Mouse (Mus musculus): ENCODE data around the gene Sema4b.

The Sema4b gene

DNA sequence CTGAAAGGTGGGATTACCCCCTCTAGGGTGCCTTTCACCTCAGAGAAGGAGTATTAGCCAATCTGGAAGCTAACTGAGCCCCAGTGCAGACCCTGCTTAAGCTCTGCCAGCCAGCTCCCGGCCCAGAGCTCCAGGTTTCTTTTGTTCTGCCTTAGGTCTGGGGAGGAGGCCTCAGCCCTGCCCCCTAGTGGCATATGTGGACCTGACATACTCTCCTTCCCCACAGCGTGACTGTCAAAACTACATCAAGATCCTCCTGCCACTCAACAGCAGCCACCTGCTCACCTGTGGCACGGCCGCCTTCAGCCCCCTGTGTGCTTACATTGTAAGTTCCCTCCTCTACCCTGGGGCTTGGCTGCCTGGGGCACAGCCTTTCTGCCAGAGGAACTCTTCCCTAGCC lies 28.8 kb downstream of the Sema4b start:
- in situ Hi-C loops (cut with MboI, MseI): loop anchor here (5.0 to 10.0 kb wide), 2 partner anchors 53 to 61 kb away; no protein-coding TSS in a partner anchor

DNA sequence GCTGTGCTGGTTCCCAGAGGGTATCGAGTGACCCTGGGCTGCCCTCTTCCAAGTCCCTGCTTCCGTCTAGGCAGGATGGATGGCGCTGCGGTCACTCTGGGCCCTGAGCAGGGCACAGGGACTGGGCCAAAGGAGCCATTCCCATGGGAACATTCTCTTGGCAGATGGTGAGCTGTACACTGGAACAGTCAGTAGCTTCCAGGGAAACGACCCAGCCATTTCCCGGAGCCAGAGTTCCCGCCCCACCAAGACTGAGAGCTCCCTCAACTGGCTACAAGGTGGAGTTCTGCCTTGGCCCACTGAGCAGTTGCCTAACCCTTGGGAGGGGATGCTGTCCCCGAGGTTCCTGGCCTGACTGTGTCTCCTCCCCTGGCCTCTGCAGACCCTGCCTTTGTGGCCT lies 29.9 kb downstream of the Sema4b start:
- in situ Hi-C loops (cut with MboI, MseI): loop anchor here (5.0 to 10.0 kb wide), 2 partner anchors 54 to 62 kb away; no protein-coding TSS in a partner anchor

DNA sequence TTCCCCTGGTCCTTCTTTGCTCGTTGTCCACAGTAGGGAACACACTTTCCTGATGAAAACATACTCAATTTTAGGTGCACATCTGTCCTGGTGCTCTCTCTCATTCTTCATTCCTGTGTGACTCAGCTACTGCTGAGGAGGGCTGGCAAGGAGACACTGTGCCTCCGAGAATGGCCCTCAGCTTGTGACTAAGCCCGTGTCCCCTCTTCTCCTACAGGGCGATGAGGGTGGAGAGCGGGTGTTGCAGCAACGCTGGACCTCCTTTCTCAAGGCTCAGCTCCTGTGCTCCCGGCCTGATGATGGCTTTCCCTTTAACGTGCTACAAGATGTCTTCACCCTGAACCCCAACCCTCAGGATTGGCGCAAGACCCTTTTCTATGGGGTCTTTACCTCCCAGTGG lies 32.0 kb downstream of the Sema4b start:
- in situ Hi-C loops (cut with MboI, MseI): loop anchor here (5.0 to 10.0 kb wide), 2 partner anchors 56 to 64 kb away; no protein-coding TSS in a partner anchor

DNA sequence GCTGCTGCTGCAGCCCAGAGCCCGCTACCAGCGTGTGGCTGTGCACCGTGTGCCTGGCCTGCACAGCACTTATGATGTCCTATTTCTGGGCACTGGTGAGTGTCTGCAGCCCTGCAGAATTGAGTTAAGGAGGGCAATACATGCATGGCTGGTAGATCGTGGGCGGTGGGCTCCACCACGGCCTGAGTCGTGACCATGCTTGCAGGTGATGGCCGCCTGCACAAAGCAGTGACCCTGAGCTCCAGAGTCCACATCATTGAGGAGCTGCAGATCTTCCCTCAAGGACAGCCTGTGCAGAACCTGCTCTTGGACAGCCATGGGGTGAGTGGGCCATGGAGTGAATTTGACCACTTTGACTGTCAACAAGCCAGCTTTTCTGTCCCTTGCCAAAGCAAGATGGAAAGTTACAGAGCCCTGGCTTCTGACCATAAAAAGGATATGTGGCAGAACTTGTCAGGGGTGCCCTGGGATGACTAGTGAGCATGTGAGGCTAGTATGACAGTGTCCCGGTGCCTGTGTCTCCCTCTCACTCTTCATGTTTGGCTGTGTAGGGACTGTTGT lies 33.7 kb downstream of the Sema4b start:
- in situ Hi-C loops (cut with MboI, MseI): no loop called here

DNA sequence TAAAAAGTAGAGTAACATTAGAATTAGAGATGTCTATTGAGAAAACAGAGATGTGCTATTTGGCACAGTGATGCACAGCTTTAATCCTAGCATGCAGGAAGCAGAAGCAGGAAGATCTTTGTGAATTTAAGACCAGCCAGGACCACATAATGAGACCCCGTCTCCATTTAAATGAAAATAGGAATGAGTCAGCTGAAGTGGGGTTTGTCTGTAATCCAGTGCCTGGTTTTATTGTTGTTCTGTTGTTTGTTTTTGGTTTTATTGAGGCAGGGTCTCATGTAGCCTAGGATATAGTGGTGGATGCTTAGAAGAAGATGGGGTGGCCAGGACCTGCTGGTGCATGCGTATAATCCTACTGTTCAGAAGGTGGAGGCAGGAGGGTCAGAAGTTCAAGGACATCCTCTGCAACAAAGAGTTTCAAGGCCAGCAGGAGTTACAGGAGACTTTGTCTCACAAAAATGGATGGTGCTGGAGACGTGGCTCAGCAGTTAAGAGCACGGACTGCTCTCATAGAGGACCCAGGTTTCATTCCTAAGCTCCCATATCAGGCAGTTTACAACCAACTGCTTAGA lies 34.6 kb downstream of the Sema4b start:
- in situ Hi-C loops (cut with MboI, MseI): no loop called here

DNA sequence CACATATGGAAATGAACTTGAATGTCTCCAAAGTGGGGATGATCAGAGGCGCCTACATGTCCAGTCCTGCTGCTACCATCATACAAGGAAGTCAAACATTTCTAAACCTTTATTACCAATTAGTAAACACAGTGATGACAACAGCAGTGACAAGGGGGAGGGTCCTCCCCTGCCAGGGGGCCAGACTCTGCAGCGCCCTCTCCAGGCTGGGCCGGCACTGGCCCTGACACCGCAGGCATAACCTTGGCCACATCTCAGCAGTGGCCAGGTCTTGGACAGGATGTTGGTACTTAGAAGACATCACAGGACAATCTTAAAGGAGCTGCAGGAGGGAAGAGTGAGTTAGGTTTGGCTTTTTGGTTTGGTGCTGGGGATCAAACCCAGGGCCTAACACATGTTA lies 40.4 kb downstream of the Sema4b start:
- in situ Hi-C loops (cut with MboI, MseI): no loop called here

DNA sequence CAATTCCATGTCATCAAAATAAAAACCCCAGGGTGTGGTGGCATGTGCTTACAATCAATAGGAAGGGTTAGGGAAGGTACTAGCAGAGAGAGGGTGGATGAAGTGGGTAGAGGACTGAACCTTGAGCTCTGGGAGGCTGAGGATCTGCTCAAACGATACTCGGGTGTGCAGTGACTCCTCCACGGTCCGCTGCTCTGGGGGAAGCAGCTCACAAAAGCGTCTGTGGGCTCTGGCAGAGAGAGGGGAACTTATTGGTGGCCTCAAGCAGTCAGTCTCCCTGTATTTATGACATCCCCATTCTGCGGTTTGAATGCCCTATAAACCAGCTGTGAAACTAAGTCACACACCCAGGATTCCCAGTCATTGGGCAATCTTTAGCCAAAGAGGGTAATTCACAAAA lies 43.6 kb downstream of the Sema4b start:
- in situ Hi-C loops (cut with MboI, MseI): no loop called here

DNA sequence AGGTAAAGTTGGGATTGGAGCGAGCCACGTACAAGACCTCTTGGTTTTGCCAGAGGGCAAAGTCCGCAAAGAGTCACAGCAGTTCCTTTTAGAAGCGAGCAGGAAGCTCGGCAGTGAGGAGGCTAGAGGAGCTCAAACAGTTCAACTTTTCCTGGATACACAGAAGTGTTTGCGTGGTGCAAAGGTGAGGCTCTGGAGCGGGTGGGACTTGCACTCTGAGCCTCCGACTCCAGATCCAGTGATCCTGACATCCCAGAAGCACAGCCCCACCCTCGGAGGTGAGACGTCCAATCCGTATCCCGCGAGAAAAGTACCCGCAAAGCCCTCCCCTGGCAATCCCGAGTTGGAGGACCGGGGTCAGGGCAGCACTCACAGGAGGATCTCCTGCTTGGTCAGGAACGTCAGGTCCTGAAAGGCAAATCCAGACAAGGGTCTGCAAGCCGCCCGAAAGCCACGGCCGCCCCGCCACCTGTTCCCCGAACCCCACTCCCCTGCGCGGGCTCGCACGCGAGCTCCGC lies 45.4 kb downstream of the Sema4b start:
- in situ Hi-C loops (cut with MboI, MseI): no loop called here

DNA sequence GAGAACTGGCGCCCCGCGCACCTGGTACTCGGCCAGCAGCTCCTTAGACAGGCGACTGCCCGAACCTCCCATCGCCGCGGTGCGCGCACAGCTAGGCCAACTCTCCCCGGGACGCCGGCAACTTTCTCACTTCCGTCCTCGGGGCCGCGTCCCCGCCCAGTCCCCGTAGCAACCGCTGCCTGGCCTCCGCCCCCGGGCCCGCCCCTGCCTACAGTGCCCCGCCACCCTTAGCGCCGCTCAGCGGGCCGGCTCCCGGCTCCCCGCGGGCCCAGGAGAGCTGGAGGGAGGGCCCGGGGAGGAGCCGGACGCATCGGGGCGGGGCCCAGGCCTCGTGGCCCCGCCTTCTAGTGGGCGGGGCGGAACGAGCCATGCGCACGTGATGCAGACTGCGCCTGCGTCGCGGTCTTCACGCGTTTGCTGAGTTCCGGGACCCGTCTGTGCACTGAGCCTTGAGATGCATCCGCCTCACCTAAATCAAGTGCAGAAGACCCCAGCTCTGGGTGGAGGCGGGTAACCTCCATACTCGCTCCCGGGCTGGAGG lies 45.9 kb downstream of the Sema4b start, which contains the start of the genes Cib1 and Gdpgp1:
Gene Cib1, minus strand, starts transcription at position 325 of the 541 bp plus-strand sequence.
Gene Gdpgp1, plus strand, starts transcription at position 377 of the 541 bp plus-strand sequence.
- in situ Hi-C loops (cut with MboI, MseI): no loop called here

DNA sequence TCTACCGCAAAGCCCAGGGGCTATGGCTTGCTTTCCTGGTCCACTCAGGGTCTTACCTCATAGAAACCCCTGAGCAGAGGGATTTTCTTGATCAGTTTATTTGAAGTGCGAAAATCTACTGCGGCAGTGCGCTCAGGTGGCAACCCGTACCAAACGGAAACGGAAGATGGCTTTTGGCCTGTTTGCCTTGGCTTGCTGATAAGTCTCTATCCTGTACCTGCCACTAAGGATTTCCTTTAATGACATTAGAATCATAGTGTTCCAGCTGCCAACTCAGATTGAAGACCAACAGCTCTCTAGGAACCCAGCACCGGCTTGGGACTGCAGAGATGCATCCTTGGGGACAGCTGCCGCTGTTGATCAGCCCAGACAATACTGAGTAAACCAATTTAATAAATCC lies 47.2 kb downstream of the Sema4b start:
- in situ Hi-C loops (cut with MboI, MseI): no loop called here

DNA sequence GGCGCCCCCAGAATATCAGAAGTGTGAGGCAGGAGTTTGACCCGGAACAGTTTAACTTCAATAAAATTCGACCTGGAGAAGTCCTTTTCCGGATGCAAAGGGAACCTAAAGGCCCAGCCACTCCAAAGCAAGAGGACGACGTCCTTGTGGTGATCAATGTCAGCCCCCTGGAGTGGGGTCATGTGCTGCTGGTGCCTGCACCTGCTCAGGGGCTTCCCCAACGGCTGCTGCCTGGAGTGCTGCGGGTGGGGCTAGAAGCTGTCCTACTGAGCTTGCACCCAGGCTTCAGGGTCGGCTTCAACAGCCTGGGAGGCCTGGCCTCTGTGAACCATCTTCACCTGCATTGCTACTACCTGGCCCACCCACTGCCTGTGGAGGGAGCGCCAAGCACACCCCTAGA lies 51.9 kb downstream of the Sema4b start:
- in situ Hi-C loops (cut with MboI, MseI): no loop called here

DNA sequence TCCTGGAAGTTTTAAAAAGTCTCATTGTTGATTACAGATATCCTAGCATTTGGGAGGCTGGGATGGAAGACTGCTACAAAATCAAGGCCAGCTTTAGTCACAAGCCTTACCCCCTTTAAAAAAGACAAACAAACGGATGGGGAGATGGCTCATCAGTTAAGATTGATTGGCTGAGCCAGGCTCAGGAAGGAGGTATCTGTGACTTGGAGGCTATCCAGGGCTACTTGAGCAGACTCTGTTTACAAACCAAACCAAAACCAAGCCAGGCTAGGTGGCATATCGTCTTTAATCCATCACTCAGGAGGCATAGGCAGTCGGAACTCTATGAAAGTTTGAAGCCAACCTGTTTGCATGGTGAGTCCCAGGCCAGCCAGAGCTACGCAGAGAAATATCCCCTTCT lies 55.0 kb downstream of the Sema4b start:
- in situ Hi-C loops (cut with MboI, MseI): no loop called here

DNA sequence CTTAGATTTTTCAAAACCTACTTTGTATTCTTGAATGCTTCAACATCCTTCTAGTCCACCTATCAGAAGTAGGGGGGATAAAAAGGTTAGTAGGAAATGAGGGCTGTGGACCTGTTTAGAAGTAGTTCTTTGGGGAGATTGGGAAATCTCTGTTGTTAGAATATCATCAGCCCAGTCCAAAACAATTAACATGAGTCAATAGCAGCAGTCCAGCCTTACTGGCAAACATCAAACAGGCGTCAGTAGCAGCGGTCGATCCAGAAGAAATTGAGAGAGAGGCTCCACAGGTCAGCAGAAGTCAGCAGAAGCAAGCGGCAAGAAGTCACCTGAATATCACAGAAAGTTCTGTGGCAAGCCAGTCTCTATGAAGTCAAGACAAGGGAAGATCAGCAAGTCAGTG lies 58.2 kb downstream of the Sema4b start:
- in situ Hi-C loops (cut with MboI, MseI): no loop called here

DNA sequence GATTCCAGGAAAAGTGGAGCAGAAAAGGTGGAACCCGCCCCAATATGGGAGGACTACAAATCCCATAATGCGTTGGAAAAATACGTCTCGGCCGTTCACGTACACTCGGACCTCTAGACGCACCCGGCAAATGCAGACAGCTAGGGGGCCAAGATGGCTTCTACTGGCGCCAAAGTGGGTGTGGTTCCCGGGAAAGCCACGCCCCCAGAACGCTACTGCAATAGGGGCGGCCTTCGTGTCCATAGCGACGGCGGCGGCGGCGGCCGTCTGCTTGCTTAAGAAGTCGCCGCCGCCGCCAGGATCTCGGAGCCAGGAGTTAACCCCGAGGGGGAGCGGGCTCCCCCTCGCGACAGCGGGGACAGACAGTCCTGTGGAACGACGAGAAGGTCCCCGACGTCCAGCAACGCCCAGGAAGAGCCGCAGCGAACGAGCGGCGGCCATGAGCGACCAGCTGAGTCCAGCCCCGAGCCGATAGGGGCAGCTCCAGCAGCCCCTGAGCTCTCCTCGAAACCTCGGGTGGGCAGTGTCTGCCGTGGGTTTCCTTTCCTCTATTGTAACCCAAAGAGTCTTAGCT lies 59.6 kb downstream of the Sema4b start, which contains the start of gene Ttll13:
Gene Ttll13, plus strand, starts transcription at position 229 of the 574 bp plus-strand sequence.
- in situ Hi-C loops (cut with MboI, MseI): no loop called here

DNA sequence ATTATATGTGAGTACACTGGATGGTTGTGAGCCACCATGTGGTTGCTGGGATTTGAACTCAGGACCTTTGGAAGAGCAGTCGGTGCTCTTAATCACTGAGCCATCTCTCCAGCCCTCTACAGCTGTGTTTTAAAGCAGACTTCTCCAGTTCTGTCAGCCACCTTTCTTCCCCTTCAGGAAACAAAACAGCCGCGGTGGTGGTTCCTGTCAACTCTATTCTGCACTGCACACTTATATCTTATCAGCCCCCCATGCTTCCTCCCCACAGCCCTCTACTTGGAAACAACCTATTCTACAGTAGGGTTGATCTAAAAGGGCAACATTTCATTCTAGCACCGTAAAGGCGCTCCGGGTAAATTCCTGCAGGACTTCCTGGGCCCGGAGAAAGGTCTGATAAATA lies 60.2 kb downstream of the Sema4b start:
- in situ Hi-C loops (cut with MboI, MseI): no loop called here

DNA sequence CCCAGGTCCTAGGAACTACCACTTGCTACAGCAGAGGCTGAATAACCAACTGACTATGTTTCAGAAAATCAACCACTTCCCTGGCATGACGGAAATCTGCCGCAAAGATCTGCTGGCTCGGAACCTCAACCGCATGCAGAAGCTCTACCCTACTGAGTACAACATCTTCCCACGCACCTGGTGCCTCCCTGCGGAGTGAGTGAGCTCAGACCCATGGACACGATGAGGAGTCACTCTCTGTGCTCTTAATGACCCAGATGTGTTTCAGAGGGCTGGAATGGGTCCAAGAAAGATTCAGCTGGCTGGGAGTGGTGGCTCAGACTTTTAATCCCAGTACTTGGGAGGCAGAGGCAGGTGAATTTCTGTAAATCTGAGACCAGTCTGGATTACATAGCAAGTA lies 65.8 kb downstream of the Sema4b start:
- in situ Hi-C loops (cut with MboI, MseI): no loop called here

DNA sequence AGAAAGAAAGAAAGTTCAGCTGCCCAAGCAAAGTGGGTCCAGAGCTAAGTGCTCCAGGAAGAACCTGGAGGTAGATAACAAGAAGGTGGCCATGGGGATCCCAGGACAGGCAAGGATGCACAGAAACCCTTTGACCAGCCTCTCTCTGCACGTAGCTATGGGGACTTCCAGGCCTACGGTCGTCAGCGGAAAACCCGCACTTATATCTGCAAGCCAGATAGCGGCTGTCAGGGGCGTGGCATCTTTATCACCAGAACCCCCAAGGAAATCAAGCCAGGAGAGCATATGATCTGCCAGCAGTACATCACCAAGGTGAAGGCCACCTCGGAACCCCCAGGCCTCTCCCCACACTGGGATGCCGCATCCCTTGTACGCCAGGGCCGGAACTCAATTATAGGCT lies 66.2 kb downstream of the Sema4b start:
- in situ Hi-C loops (cut with MboI, MseI): no loop called here

DNA sequence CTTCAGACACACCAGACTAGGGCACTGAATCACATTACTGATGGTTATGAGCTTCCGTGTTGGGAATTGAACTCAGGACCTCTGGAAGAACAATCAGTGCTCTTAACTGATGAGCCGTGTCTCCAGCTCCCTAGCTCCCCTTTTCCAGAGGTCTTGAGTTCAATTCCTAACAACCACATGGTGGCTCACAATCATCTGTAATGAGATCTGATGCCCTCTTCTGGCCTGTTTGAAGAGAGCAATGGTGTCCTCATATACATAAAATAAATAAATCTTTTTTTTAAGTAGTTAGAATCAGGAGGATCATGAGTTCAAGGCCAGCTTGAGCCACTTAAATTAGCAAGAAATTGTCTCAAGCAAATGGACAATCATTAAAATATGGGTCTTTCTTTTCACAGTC lies 69.3 kb downstream of the Sema4b start:
- in situ Hi-C loops (cut with MboI, MseI): no loop called here

DNA sequence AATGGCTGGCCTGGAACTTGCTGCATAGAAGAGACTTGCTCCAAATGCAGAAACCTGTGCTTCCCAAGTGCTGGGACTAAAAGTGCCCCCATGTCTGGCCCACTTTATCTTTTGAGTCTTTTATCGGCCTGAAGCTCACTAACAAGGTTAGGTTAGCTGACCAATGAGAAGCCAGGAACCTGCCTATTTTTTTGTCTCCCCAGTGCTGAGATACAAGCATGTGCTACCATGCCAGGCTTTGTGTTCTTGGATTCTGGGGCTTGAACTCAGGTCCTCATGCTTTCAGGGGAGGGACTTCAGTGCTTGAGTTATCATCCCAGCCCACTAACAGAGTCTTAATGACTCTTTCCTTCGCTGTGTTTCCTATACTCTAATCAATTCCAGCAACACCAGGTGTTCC lies 71.1 kb downstream of the Sema4b start:
- in situ Hi-C loops (cut with MboI, MseI): no loop called here

DNA sequence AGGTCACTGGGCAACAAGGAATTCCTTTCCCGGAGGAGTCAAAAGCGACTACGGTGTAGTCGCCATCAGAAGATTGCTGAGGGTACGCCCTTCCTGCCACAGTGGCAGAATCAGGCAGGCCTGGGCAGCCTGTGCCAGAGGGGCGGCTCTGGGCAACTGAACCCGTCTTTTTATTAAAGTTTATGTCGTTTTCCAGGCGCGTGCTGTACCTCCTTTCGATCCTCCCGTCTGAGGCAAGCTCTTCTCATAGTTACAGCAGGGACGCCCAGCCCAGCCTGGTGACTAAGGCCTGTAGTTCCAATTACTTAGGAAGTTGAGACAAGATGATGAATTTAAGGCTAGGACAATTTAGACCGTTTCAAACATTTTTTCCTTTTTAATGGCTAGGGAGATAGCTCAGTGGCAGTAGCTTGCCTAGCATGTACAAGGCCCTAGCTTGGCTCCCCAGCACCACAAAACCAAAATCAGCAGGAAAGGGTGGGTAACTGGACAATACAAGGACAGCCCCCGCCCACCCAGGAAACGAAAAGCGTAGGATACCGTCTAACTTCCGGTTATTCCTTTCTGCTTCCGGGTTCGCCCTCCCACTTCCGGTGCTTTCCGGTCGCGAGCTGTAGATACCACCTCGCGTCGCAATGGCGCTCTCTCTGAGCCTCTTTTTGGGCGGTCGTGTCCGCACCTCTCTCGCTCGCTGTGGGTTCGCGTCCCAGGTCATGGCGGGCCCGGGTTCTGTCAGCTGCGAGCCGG lies 74.2 kb downstream of the Sema4b start, which contains the start of gene Ngrn:
Gene Ngrn, plus strand, starts transcription at position 591 of the 747 bp plus-strand sequence.
- in situ Hi-C loops (cut with MboI, MseI): no loop called here

DNA sequence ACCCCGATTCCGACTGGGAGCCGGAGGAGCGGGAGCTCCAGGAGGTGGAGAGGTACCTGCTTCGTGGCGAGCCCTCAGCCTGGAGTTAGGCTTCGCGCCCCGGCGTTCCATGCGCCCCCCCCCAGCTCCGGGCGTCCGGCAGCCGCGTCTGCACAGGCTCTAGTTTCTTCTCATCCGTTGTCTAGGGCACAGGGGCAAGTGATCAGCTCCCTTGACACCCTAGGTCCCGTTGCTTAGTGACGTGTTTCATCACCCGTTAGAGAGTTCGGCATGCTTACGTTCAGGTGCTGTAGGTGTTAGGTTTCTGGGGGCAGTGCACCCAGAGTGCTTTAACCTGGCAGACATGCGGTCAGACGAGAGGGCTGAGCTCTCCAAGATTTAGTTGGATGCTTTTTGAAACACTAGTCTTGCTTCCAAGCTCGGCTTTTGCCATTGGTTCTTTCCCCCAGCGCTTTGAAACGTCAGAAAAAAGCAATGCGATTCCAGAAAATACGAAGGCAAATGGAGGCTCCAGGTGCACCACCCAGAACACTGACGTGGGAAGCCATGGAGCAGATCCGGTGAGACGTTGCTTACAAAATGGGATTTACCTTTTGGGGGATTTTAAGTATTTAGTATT lies 74.8 kb downstream of the Sema4b start:
- in situ Hi-C loops (cut with MboI, MseI): no loop called here

All from T-helper 17 cell (primary cell).